Mouse (Mus musculus) c-Kit-negative CD71-positive TER-119-positive erythroid progenitor cells, embryonic 14.5 days (primary cell): Measurements from ENCODE around the gene Olfr649.

Experiments
- DNase-seq: peaks from one replicate; pipeline ENCODE4 v3.0.0-alpha.2; 2013; ENCODE audit warnings: low read depth, low spot score

Gene Olfr649

DNA sequence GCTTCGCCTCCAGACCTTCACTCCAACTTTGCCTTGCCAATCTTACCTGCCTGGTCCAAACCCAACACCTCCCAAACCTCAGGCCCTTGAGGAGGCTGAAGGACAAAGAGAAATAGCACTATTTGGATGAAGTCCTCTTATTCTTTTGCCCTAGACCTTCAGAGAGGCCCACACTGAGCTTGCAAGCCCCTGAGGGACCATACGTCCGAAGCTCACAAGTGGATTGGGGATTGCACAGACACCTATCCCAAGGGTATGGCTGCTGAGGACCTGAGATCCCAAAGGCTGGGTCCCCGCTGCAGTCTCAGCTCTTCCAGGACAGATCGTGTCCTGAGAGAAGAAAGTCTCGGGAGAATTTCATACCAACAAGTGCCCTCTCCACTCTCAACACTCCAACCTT, at the start of gene Olfr649:
Gene Olfr649 (minus strand): TSS at position 101 of the 400 bp plus-strand sequence.
- DNase-seq = no peak

DNA sequence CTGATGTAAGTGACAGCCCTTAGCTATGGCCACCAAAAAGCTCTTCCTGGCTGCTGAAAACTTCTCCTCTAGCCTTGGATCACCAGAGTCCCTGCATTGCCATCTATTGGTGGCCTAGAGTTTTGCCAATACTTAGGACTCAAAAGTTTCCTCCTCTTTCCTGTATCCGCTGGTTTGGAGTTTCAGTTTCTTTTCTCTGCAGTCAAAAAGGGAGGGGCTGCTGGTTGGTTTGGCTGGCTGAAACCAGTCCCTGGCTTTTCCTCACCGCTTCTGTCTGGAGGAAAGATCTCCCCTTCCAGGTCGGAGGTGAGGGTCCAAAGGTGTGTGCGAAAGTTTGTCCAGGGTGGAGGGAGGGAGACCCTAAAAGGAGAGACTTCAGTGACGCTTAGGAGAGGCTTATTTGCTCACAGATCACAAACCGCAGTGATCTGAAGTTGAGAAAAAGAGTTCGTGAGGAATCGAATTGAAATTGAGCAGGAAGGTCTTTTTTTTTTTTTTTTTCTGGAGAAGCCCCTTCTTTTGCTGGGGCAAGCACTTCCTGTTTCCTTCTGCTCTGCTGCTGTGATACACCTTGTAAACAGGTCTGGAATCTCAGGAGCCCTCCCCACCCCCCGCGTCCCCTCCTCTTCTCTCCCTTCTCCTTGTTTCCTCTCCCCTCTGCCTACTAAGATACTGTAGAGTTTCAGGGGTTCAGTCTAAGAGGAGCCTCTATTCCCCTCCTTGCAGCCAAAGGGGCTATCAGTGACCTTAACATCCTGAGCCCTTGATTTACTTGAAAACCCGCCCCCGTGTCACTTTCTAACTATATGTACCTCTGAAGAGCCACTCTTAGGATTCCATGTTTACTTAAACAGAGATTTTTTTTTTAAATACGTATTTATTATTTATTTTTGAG, 48.7 kb upstream of the Olfr649 start, which contains the start of gene Trim34a:
Gene Trim34a (plus strand): TSS at position 171 of the 895 bp plus-strand sequence.
- peak; percentile 15 for DNase-seq

DNA sequence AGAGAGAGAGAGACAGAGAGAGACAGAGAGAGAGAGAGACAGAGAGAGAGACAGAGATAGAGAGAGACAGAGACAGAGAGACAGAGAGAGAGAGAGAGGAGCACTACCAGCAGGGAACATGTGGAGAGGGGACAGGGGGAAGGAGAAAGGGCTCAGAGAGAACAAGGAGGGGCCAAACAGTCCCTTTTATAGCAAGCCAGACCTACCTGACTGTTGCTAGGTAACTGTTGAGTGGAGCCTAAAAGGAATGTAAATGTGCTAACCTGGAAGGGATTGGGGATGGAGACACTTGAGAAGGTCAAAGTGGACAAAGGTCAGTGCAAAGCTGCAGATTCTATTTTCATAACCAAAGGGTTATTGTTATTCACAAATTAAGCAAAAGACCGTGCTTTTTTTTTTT, 47.8 kb upstream of the Olfr649 start:
- no peak for DNase-seq

DNA sequence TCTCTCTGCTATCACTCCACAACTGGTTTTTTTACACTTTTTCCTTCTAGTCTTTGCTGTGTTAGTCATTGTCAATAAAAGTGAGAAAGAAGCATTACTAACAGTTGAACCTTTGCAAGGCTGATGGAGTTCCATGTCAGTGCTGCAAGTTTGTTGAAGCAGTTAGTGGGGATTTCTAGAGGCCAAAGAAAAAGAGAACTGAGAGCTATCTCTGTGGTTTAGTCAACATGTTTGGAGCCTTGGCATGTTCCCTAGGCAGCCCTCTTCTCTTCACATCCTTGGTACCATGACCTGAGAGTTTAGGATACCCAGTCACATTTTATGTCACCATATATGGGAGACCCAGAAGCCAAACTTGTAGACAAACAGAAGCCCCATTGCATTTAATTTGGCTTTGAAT, 45.1 kb upstream of the Olfr649 start:
- no peak for DNase-seq

DNA sequence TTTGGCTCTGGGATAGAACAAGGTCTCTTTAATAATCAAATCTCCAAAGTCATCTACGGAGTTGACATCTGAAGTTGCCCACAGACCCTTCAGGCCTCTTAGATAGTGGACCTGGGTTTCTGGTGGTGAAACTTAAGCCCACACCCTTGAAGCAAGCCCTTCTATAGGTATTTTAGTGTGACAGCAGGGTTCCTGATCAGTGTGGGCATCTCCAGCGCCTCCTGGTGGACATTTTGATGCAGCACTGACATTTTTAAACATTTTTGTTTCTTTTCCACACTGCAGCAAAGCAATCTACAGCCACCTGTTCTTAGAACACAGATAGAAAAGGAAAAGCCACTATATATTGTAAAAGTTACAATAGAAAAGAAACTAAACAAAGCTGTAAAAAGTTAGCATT, 35.4 kb upstream of the Olfr649 start:
- peak; percentile 19 for DNase-seq

DNA sequence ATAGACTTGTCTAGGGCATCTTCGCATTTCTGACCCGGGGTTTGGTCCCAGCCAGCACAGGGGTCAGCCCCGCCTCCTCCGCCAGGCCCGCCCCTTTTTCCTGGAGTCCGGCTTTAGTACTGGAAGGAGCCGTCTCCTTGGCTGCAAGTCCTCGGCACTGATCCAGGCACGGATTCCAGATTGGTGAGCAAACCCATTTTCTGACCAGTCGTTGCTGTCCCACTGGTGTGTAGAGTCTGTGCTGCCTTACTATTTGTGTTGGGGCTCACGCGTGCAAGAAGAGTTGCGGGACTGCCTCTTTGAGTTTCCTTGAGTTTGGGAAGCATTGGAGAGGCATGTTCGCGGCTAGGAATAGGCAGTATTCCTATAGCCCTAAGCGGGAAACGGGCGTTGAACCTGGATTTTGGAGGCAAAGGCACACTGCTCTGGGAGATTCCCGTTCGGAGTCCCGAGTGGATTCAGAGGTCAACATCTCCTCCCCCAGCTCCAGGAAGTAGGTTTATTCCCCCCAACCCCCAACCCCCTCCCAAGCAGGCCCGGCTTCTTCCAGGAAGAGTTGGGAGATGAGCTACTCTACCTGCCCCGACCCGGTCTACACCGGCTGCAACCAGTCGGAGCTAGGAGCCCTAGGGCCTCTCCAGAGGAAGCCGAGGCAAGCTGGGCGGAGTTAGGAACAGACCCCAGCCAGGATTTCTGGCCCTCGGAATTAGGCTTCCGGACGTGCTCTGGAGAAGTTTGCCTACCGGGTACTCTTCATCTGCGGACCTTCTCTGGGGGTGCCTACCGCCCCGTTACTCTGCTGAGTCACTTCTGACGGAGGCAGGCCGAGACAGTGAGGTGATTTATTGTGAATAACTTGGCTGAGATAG, 23.1 kb upstream of the Olfr649 start, which contains the start of gene Trim6:
Gene Trim6 (plus strand): TSS at position 93 of the 869 bp plus-strand sequence.
- DNase-seq = no peak

DNA sequence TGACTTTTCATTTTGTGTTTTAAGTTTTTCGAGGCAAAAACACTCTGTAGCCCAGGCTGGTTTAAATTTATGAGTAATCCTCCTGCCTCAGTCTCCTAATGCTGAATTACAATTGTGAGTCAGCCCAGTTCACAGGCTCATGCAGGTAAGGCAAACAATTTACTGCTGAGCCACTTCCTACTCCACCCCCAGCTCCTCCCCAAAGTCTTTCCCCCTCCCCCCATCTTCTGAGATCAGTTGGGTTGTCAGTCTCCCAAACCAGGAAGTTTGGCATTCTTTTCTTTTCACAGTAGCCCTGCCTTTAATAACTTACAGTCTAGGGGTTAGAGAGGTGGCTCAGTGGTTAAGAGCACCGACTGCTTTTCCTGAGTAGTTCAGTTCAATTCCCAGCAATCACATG, 22.1 kb upstream of the Olfr649 start:
- DNase-seq = no peak

DNA sequence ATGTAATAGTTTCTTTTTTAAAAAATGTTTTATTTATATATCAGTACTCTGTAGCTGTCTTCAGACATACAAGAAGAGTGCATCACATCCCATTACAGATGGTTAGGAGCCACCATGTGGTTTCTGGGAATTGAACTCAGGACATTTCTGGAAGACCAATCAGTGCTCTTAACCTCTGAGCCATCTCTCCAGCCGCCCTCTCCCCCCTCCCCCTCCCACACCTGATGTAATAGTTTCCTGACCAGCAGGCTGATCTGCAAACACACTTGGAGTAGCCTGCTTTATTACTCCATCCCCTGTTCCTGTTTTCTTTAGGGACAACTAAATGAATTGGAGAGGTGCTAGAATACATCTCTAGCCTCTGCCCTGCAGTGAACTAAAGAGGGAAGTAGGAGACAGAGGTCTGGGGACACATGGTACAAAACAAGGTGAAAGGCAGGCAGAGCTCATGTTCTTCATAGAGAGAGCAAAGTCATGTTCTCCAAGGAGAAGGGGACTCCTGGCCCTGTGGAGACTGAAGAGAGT, 20.3 kb upstream of the Olfr649 start:
- no peak for DNase-seq

DNA sequence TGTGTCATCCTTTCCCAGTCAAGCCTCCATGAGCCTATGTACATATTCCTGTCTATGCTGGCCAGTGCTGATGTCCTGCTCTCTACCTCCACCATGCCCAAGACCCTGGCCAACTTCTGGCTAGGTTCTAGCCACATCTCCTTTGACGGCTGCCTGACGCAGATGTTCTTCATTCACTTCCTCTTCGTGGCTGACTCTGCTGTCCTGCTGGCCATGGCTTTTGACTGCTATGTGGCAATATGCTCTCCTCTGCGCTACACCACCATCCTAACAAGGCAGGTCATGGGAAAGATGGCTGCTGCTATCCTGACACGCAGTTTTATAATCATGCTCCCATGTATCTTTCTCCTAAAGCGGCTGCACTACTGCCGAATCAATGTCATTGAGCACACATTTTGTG, 10.4 kb upstream of the Olfr649 start:
- no peak for DNase-seq

DNA sequence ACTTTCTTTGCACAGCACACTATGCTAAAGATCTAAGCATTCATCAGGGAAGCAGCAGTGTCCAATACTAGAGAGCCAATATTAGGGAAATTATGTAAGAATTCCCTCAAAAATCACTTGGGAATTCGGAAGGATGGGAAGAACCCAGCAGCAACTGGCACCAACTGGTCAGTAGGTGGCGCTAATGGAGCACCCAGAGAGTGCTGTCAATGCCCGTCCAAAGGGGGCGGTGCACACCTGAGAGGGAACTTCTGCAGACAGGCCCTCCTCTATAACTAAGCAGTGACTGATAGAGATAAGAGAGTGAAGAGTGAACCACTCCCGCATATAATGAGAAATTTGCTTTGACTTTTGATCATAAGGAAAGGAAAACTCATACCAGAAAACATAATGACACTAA, 4.0 kb upstream of the Olfr649 start:
- peak; percentile 21 for DNase-seq

DNA sequence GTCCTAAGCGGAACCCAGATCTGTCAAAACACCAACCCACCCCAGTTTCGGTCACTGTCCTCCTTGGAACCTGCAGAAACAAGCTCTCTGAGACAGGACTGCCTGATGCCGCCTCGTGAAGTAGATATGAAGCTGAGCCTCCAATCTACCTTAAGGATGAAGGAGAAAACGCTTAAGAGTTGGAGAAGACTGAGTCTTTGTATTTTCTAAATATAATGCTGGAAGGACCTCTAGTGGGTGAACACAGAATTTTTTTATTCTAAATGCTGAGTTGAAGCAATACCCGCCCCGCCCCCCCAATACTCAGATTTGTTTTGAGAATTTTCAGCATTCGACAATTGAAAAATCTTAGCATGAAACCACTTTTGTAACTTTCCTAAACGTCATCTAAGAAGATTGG, 4.5 kb downstream of the Olfr649 start:
- DNase-seq = no peak

DNA sequence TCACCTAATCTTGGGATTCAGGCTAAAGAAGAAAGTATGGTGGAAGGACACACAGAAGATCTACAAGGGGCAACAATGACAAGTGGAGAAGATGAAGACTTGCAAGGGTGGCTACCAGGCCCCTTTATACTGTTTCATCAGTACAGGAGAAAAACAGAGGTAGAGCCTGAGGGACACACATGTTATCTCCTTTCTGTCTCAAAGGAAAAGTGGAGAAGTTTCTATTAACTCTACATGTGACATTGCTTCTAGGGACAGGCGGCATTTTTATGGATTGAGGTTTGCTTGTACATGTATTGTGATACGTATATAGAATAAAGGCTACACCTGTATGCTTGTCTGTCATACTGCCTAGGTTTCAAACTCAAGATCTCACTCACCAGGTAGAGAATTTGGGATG, 12.5 kb downstream of the Olfr649 start, which contains the start of gene Olfr648:
Gene Olfr648 (minus strand): TSS at position 101 of the 400 bp plus-strand sequence.
- no peak for DNase-seq

DNA sequence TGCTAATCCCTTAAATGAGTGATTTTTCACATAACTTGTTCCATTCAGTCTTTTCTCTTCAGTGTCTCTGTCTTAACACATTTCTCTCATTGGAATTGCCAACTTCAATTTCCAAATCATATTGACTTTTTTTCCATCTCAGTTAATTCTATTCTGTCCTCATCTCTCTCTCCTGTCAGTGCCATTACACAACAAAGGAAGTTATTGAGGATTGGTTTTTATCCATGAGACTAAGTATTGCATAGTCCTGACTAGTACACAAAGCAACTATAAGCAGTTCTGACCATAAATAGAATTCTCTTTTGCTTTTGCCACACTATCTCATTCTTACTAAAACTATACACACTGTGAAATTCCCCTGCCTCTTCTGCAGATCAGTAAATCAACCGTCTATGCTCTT, 16.7 kb downstream of the Olfr649 start:
- no peak for DNase-seq

DNA sequence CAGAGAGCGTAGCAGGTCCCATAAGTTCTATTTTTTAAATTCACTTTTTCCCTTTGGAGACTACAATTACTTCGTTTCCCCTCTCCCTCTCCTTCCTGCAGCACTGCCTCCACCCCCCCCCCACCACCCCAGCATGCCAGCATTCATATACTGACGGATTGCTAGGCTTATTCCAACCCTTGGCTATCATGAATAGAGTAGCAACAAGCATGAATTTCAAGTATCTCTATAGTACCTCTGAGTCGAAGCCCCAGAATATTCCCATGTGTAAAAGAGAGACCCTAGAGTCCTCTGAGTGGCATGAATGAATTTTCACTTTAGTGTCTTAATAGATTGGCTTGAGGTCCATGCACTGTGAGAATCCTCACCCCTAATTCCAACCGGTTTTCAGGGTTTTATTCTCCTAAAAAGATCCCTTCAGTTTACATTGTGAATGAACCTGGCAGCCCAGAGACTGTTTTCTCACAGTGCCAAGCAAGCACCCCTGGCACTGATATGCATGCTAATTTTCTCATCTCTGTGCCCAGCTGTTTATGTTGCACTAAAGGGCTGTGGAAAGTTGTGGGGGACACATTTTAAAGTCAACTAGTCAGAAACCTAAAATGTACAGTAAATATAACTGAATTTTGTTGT, 17.2 kb downstream of the Olfr649 start:
- DNase-seq = no peak

DNA sequence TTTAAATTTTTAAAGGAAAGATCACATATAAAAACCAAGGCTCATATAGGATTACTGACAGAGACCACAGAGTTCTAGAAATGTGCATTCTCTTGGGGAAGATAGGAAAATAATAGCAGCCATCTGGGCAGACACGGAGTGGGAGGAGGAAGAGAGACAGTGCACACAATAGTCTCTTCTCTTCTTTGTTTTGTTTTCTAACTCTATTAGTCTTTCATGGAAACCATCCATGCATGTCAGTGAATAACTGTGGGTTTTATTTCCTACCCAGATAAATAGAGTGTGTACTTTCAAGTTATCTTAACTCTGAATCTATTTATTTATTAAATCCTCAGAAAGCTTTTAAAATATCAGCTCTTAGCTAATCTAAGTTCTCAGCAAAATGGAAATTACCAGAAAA, 20.7 kb downstream of the Olfr649 start:
- no peak for DNase-seq

DNA sequence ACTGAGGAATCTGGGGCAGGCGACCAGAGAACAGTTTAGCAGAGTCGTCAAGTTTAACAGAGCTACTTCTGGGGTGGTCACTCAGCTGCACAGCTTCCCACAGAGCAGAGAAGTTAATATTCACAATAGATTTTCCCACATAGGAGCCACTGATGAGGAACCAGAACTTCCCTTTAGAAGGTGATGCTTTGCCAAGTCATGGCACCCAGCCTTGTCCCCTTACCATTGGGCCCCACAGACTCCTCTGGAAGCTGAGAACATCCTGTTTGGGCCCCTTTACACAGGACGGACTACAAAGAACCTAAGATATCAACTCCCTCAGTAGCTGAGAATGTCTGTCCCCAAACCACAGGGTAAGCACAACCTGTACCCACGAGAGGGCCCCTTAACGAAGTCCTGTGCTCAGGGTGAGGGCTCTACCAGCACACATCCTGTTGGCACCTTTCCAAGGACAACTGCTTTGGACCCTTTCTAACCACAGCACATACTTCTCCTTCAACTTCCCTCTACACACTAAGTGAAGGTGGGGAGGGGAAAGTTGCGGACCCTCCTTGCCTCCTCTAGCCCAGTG, 26.1 kb downstream of the Olfr649 start:
- DNase-seq = no peak

DNA sequence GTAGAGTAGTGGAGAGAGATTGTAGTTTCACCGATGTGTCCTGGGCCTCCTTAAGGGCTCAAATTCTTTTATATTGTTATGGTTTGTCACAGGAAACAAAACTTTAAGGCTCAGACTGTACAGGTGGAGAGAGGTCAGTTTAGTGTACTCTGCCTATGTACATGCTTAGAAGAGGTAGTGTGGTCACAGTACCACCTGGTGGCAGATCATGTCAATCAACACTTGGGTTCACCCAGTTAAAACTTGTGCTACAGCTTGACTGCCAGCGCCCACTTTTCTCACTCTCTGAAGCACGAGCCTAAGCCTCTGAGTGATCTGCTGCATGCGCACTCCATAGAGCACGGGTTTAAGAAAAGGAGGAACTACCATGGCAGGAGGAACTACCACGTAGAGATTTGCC, 28.7 kb downstream of the Olfr649 start:
- no peak for DNase-seq

DNA sequence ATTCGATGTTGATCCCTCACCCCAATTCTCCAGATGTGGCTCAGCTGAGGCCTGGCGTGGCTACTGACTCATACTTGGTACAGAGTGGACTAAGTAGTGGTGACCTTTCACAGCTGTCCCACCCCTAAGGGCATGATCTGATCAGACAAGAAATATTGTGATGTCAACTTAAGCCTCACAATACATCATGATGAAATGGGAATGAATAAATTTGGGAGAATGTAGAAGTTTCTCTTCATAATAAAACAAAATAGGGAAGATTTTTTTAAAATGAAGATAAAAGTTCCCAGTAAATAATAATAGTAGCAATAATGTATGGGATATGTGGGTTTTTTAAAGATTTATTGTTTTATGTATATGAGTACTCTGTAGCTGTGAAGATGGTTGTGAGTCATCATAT, 45.3 kb downstream of the Olfr649 start, which contains the start of gene Ubqlnl:
Gene Ubqlnl (minus strand): TSS at position 101 of the 400 bp plus-strand sequence.
- no peak for DNase-seq

DNA sequence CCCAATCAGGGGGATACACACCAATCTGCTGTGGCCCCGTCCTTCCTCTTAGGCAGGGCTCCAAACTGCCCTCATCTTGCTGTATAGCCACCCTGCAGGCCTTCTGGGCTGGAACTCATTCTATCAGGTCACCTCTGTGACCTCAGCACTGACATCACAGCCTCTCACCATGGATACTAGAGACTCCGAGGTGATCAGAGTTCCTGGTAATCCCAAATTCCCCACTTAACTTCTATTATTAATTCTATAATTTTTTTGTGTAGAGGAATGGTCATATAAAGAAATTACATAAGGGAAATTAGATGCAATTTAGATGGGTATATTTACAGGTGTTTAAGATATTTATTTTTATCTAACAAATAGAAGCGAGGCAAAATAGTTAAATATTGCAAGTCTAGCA, 52.6 kb downstream of the Olfr649 start, which contains the start of gene Ubqln3:
Gene Ubqln3 (minus strand): TSS at position 101 of the 400 bp plus-strand sequence.
- DNase-seq = no peak
